Mouse (Mus musculus): Measurements from ENCODE around the gene Ostn. TPM values are rescaled to one million over a fixed set of nuclear protein-coding genes. Genes with fewer than 3 reads are reported as not detected.
"Not testable (repeated sequence)": the region's sequence is repeated elsewhere in the genome, so short reads cannot be mapped to it uniquely, and the experiment has no call there.

Gene Ostn
- polyA plus RNA-seq (2014; fragmentation: Nextera tagmentation; extraction: Ambion mirVana): not detected in 2 replicates

DNA sequence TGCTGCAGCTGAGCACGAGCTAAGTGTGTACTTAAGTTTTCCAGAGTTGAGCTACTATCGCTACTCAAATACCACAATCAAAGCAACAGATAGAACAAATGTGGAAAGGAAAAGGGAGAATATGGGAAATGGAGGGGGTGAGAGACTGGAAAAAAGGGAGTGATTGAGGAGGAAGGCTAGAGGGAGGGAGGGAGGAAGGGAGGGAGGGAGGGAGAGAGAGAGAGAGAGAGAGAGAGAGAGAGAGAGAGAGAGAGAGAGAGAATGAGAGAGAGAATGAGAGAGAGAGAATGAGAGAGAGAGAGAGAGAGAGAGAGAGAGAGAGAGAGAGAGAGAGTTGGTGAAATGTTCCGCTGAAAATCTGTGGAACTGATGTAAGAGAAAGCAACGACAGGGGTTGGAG is at the start of gene Ostn:
Ostn (plus strand) TSS at position 301 of the 400 bp plus-strand sequence.
- not testable (repeated sequence) for H3K4me1 ChIP-seq (ENCODE audit: control insufficient read depth, insufficient read depth, low read length); H3K9me3 ChIP-seq (ENCODE audit: control insufficient read depth, low read length); H3K9ac ChIP-seq (ENCODE audit: low read depth, low read length); H3K27me3 ChIP-seq (ENCODE audit: control insufficient read depth, insufficient read depth, low read length); H3K27ac ChIP-seq (ENCODE audit: low read depth, low read length); ATAC-seq (ENCODE audit: low FRiP score, low TSS enrichment); H3K4me3 ChIP-seq (ENCODE audit: low read length); H3K36me3 ChIP-seq (ENCODE audit: control insufficient read depth, insufficient read depth, low read length); H3K4me2 ChIP-seq (replicated peaks; ENCODE audit: low read depth, low read length)
- WGBS: 63% methylated on average over 4 of the region's 4 CpGs

DNA sequence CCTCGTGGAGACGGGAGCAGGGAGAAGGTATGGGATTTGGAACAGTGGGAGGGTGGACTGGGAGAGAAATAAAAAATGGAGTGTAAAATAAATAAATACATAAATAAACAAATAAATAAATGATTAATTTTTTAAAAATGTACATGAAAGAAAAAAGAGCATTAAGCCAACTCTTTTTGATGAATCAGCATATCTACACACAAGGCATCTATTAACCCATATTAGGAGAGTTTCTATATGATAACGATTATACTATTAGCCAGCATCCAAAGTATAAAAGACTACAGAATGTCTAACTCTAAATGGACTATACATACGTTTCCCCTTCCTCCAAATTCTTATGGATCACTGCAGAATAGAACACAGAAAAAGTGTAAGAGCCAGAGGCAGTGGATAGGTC is 38.5 kb upstream of the Ostn start:
- Histone ChIP-seq H3K27ac (ENCODE audit: low read depth, low read length) (no peak overlapping the region), H3K4me3 (ENCODE audit: low read length) (no peak overlapping the region), H3K4me2 (replicated peaks; ENCODE audit: low read depth, low read length) (no peak overlapping the region), H3K4me1 (ENCODE audit: control insufficient read depth, insufficient read depth, low read length) (no peaks in the 10 kb centered on the region), H3K9me3 (ENCODE audit: control insufficient read depth, low read length) (no peaks in the 10 kb centered on the region), H3K9ac (ENCODE audit: low read depth, low read length) (no peak overlapping the region), H3K27me3 (ENCODE audit: control insufficient read depth, insufficient read depth, low read length) (no peaks in the 10 kb centered on the region), H3K36me3 (ENCODE audit: control insufficient read depth, insufficient read depth, low read length) (no peaks in the 10 kb centered on the region)
- no peak for ATAC-seq (ENCODE audit: low FRiP score, low TSS enrichment)
- WGBS: 83% methylated on average over 4 of the region's 4 CpGs

DNA sequence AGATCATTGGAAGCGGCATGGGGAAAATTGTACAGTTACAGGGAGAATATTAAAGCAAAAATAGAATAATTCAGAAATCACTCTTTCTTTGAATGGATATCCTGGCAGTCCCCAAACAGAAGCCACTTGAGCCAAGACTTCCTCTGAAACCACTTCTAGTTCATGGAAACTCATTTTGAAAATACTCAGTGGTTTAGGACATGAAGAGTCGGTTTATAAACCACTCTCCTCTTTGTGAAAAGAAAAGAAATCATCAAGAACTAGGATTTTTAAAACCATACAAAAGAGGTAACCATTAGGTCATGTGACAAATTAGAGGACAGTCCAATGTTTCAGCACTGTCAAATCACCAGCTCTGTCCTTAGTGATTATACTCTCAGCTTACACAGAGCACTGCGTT is 19.9 kb upstream of the Ostn start:
- H3K9ac ChIP-seq (ENCODE audit: low read depth, low read length): no peak overlapping the region
- WGBS: 81% methylated on average over 3 of the region's 3 CpGs
- H3K9me3 ChIP-seq (ENCODE audit: control insufficient read depth, low read length): no peaks in the 10 kb centered on the region
- no peak overlapping the region for H3K4me2 ChIP-seq (replicated peaks; ENCODE audit: low read depth, low read length)
- no peak for ATAC-seq (ENCODE audit: low FRiP score, low TSS enrichment)
- no peaks in the 10 kb centered on the region for H3K36me3 ChIP-seq (ENCODE audit: control insufficient read depth, insufficient read depth, low read length)
- no peak overlapping the region for H3K27ac ChIP-seq (ENCODE audit: low read depth, low read length)
- no peaks in the 10 kb centered on the region for H3K4me1 ChIP-seq (ENCODE audit: control insufficient read depth, insufficient read depth, low read length)
- H3K4me3 ChIP-seq (ENCODE audit: low read length): no peak overlapping the region
- no peaks in the 10 kb centered on the region for H3K27me3 ChIP-seq (ENCODE audit: control insufficient read depth, insufficient read depth, low read length)

DNA sequence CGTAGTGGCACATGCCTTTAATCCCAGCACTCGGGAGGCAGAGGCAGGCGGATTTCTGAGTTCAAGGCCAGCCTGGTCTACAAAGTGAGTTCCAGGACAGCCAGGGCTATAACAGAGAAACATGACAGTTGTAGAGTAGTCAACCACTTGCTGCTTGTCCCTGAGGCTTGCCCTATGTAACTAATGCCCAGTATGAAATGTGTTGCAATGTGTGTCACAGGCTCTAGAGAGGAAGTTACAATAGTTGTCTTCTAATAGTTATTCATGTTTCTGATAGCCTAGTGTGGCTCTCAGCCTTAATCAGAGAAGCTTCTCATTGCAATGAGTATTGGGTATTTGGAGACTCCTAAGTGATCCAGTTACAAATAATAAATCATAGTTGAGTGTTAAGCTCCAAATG is 10.8 kb upstream of the Ostn start:
- ATAC-seq (ENCODE audit: low FRiP score, low TSS enrichment): no peak
- Histone ChIP-seq H3K9ac (ENCODE audit: low read depth, low read length) (no peak overlapping the region), H3K27me3 (ENCODE audit: control insufficient read depth, insufficient read depth, low read length) (no peaks in the 10 kb centered on the region), H3K4me3 (ENCODE audit: low read length) (no peak overlapping the region), H3K27ac (ENCODE audit: low read depth, low read length) (no peak overlapping the region), H3K36me3 (ENCODE audit: control insufficient read depth, insufficient read depth, low read length) (no peaks in the 10 kb centered on the region), H3K9me3 (ENCODE audit: control insufficient read depth, low read length) (no peaks in the 10 kb centered on the region), H3K4me2 (replicated peaks; ENCODE audit: low read depth, low read length) (no peak overlapping the region), H3K4me1 (ENCODE audit: control insufficient read depth, insufficient read depth, low read length) (no peaks in the 10 kb centered on the region)
- 90% methylated on average over 3 of the region's 3 CpGs for WGBS

DNA sequence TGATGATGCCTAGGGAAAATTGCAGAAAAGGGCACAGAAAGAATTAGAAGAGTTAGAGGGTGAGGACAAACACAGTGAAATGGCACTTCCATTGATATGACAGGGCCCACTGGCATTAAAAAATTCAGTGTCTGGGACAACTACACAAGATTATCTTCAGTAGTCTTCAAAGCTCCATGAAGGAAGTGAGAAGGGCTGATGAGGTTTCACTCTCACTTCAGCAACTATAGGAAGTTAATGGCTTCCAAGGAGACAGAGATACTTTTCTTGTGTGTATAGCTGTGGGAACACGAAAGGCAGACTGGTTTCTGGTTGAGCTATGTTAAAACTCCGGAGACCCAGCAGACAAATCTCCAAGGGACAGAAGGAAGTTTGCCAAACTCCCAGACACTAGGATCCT is 10.4 kb upstream of the Ostn start:
- 76% methylated on average over 2 of the region's 2 CpGs for WGBS
- Histone ChIP-seq H3K4me3 (ENCODE audit: low read length) (no peak overlapping the region), H3K27ac (ENCODE audit: low read depth, low read length) (no peak overlapping the region), H3K4me2 (replicated peaks; ENCODE audit: low read depth, low read length) (no peak overlapping the region), H3K4me1 (ENCODE audit: control insufficient read depth, insufficient read depth, low read length) (no peaks in the 10 kb centered on the region), H3K27me3 (ENCODE audit: control insufficient read depth, insufficient read depth, low read length) (no peaks in the 10 kb centered on the region), H3K9me3 (ENCODE audit: control insufficient read depth, low read length) (no peaks in the 10 kb centered on the region), H3K9ac (ENCODE audit: low read depth, low read length) (no peak overlapping the region), H3K36me3 (ENCODE audit: control insufficient read depth, insufficient read depth, low read length) (no peaks in the 10 kb centered on the region)
- ATAC-seq (ENCODE audit: low FRiP score, low TSS enrichment): no peak

DNA sequence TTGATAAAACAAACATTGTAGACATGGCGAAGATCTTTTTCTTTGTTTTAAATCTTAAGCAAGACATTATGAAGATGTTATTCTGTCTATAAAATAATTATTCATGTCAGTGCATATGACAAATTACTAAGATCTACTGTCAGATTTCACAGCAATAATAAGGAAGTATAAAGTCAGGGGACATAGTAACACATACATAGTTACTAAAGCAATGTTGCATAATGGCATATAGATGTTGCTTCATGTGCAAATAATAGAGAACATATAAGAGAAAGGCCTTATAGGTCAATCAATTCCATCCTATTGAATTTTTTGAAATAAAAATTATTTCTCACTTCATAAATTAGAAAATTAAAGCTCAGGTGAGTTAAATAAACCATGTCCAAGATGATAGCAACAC is 11.8 kb downstream of the Ostn start:
- Histone ChIP-seq H3K36me3 (ENCODE audit: control insufficient read depth, insufficient read depth, low read length) (no peaks in the 10 kb centered on the region), H3K27ac (ENCODE audit: low read depth, low read length) (no peak overlapping the region), H3K4me1 (ENCODE audit: control insufficient read depth, insufficient read depth, low read length) (no peaks in the 10 kb centered on the region), H3K9me3 (ENCODE audit: control insufficient read depth, low read length) (no peaks in the 10 kb centered on the region), H3K9ac (ENCODE audit: low read depth, low read length) (no peak overlapping the region), H3K4me3 (ENCODE audit: low read length) (no peak overlapping the region), H3K4me2 (replicated peaks; ENCODE audit: low read depth, low read length) (no peak overlapping the region), H3K27me3 (ENCODE audit: control insufficient read depth, insufficient read depth, low read length) (no peaks in the 10 kb centered on the region)
- 81% methylated on average over 1 of the region's 1 CpGs for WGBS
- no peak for ATAC-seq (ENCODE audit: low FRiP score, low TSS enrichment)

DNA sequence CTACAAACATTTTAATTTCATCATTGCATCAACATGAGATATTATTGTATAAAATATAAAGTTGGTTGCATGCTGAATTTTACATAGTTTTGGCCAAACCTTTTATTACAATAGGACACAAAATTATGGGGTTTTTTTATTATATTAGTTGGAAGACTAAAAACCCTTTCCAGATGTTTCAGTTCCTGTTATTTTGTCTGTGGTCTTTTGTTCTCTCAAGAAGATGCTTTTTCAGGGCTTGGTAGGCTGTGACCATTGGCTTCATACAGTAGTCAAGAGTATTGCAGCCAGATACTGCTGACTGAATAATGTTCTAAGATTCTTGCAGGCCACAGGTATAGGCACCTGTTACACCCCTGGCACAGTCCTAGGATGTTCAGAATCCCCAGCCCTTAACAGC is 14.8 kb downstream of the Ostn start:
- Histone ChIP-seq H3K4me1 (ENCODE audit: control insufficient read depth, insufficient read depth, low read length) (no peaks in the 10 kb centered on the region), H3K27ac (ENCODE audit: low read depth, low read length) (no peak overlapping the region), H3K36me3 (ENCODE audit: control insufficient read depth, insufficient read depth, low read length) (no peaks in the 10 kb centered on the region), H3K4me2 (replicated peaks; ENCODE audit: low read depth, low read length) (no peak overlapping the region), H3K27me3 (ENCODE audit: control insufficient read depth, insufficient read depth, low read length) (no peaks in the 10 kb centered on the region), H3K4me3 (ENCODE audit: low read length) (no peak overlapping the region), H3K9ac (ENCODE audit: low read depth, low read length) (no peak overlapping the region), H3K9me3 (ENCODE audit: control insufficient read depth, low read length) (no peaks in the 10 kb centered on the region)
- ATAC-seq (ENCODE audit: low FRiP score, low TSS enrichment): no peak

DNA sequence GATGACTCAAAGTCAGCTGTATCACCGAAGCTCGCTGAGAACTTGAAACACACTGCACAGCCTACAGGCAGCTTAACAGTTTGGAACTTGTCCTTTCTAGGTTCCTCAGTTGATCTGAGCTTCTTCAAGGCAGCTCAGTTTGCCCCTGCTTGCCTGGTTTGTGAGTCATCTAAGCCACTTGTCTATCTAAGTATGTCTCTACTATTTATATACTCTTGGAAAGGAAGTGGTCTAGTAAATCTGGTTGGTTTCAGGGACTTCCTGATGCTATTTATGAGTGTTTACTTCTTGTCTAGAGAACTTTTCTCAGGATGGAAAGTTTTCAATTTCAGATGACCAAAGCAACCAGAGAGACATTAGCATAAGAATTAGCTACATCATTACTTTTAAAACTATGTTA is 19.2 kb downstream of the Ostn start:
- H3K27me3 ChIP-seq (ENCODE audit: control insufficient read depth, insufficient read depth, low read length): no peaks in the 10 kb centered on the region
- H3K9ac ChIP-seq (ENCODE audit: low read depth, low read length): no peak overlapping the region
- WGBS: 97% methylated on average over 2 of the region's 2 CpGs
- no peaks in the 10 kb centered on the region for H3K4me1 ChIP-seq (ENCODE audit: control insufficient read depth, insufficient read depth, low read length)
- no peaks in the 10 kb centered on the region for H3K36me3 ChIP-seq (ENCODE audit: control insufficient read depth, insufficient read depth, low read length)
- H3K4me3 ChIP-seq (ENCODE audit: low read length): no peak overlapping the region
- H3K27ac ChIP-seq (ENCODE audit: low read depth, low read length): no peak overlapping the region
- ATAC-seq (ENCODE audit: low FRiP score, low TSS enrichment): no peak
- no peaks in the 10 kb centered on the region for H3K9me3 ChIP-seq (ENCODE audit: control insufficient read depth, low read length)
- H3K4me2 ChIP-seq (replicated peaks; ENCODE audit: low read depth, low read length): no peak overlapping the region

DNA sequence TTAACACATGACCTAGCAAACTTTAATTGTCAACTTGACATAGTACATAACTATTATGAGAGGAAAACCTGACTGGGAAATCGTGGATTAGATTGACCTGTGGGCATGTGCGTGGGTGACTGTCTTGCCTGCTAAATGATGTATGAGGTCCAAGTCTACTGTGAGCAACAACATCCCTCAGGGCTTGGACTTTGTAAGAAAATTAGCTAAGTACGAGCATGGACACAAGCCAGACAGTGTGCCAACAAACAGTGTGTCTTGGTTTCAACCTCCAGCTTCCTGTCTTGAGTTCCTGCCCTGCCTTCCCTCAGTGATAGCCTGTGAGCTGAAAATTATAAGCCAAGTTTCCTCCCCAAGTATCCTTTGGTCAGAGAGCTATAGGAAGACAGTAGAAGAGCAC is 40.2 kb downstream of the Ostn start:
- Histone ChIP-seq H3K27ac (ENCODE audit: low read depth, low read length) (no peak overlapping the region), H3K36me3 (ENCODE audit: control insufficient read depth, insufficient read depth, low read length) (no peaks in the 10 kb centered on the region), H3K4me1 (ENCODE audit: control insufficient read depth, insufficient read depth, low read length) (no peaks in the 10 kb centered on the region), H3K4me2 (replicated peaks; ENCODE audit: low read depth, low read length) (no peak overlapping the region), H3K9ac (ENCODE audit: low read depth, low read length) (no peak overlapping the region), H3K9me3 (ENCODE audit: control insufficient read depth, low read length) (no peaks in the 10 kb centered on the region), H3K27me3 (ENCODE audit: control insufficient read depth, insufficient read depth, low read length) (no peaks in the 10 kb centered on the region), H3K4me3 (ENCODE audit: low read length) (no peak overlapping the region)
- no peak for ATAC-seq (ENCODE audit: low FRiP score, low TSS enrichment)
- WGBS: 65% methylated on average over 3 of the region's 3 CpGs

DNA sequence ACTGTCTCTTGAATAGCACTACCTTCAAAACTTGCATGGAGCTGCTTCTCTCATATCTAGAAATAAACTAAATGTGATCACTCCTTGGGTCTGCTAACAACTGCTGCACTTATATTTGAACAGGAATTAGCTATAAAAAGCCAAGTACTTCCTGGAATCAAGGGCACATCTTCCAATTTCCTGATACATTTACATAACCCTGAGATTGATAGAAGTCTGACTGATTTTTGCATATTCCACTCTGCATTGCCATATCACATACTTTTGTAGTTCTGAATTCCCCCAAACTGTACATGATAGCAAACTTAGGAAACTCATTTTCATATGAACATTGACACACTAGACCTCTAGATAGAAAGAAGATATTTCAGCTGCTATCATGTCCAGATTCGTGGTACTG is 41.1 kb downstream of the Ostn start:
- ATAC-seq (ENCODE audit: low FRiP score, low TSS enrichment): no peak
- Histone ChIP-seq H3K27me3 (ENCODE audit: control insufficient read depth, insufficient read depth, low read length) (no peaks in the 10 kb centered on the region), H3K4me1 (ENCODE audit: control insufficient read depth, insufficient read depth, low read length) (no peaks in the 10 kb centered on the region), H3K27ac (ENCODE audit: low read depth, low read length) (no peak overlapping the region), H3K9ac (ENCODE audit: low read depth, low read length) (no peak overlapping the region), H3K4me3 (ENCODE audit: low read length) (no peak overlapping the region), H3K9me3 (ENCODE audit: control insufficient read depth, low read length) (no peaks in the 10 kb centered on the region), H3K4me2 (replicated peaks; ENCODE audit: low read depth, low read length) (no peak overlapping the region), H3K36me3 (ENCODE audit: control insufficient read depth, insufficient read depth, low read length) (no peaks in the 10 kb centered on the region)
- WGBS: 75% methylated on average over 1 of the region's 1 CpGs

Data from kidney, embryonic 14.5 days (tissue).